Mouse (Mus musculus): Measurements from ENCODE around the gene Slc22a29. TPM values are rescaled to one million over a fixed set of nuclear protein-coding genes. Genes with fewer than 3 reads are reported as not detected.
"Not testable (repeated sequence)": the region's sequence is repeated elsewhere in the genome, so short reads cannot be mapped to it uniquely, and the experiment has no call there.

The Slc22a29 gene
- polyA plus RNA-seq (2014; fragmentation: Nextera tagmentation; extraction: Ambion mirVana) = not detected in 2 replicates

DNA sequence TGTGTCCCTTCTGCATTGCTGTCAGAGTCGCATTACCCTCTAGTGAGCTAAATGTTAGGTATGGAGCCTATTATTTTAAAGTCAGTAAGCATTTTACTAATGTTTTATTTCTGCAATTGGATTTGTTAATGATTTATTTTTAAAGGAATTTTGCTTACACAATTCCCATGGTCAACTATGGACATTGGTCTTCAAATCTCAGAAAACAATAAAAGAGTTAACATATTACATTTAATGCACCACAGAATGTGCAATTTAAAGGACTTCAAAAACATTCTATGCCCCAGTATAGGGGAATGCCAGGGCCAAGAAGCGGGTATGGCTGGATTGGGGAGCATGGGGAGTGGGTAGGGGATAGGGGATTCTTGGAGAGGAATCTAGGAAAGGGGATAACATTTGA is at the start of gene Slc22a29:
Slc22a29 (minus strand) TSS at position 101 of the 400 bp plus-strand sequence.
- Histone ChIP-seq H3K4me1 (replicated peaks; ENCODE audit: control insufficient read depth, insufficient read depth, low read length) (no peaks in the 10 kb centered on the region), H3K9me3 (ENCODE audit: control insufficient read depth, low read length) (no peaks in the 10 kb centered on the region), H3K4me3 (ENCODE audit: low read depth, low read length) (no peak within 1 kb of the TSS), H3K27ac (ENCODE audit: low read depth, low read length) (no peak within 1 kb of the TSS), H3K4me2 (no peak within 1 kb of the TSS), H3K9ac (ENCODE audit: low read depth, low read length) (no peak within 1 kb of the TSS), H3K27me3 (replicated peaks; ENCODE audit: control insufficient read depth, insufficient read depth, low read length) (no peaks in the 10 kb centered on the region), H3K36me3 (ENCODE audit: control insufficient read depth, insufficient read depth, low read length) (no peaks in the 10 kb centered on the region)
- WGBS = 69% methylated on average over 2 of the region's 2 CpGs
- ATAC-seq (replicated peaks; ENCODE audit: low FRiP score) (no peak), DNase-seq (ENCODE audit: low spot score) (no peak)

DNA sequence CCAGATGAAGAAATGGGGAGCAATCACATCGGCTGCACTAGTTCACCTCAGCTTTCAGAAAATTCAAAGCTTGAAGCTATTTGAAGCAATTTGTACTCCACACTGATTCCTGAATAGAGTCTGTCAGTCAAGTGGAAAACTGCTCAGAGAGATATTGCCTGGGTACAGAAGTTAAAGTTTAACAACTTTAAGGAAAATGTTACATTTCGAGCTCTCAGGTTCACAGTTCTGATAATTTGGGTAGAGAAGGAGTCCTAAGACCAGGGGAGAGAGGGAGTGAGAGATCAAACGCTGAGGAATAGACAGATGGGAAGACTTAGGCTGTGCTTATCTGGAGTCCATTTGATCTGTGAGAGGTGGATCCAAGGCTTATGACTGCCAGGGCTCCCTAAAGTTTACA is 46.6 kb upstream of the Slc22a29 start:
- Histone ChIP-seq H3K9me3 (ENCODE audit: control insufficient read depth, low read length) (no peaks in the 10 kb centered on the region), H3K9ac (ENCODE audit: low read depth, low read length) (no peak overlapping the region), H3K27me3 (replicated peaks; ENCODE audit: control insufficient read depth, insufficient read depth, low read length) (no peaks in the 10 kb centered on the region), H3K36me3 (ENCODE audit: control insufficient read depth, insufficient read depth, low read length) (no peaks in the 10 kb centered on the region), H3K4me3 (ENCODE audit: low read depth, low read length) (no peak overlapping the region), H3K27ac (ENCODE audit: low read depth, low read length) (no peak overlapping the region), H3K4me1 (replicated peaks; ENCODE audit: control insufficient read depth, insufficient read depth, low read length) (no peaks in the 10 kb centered on the region), H3K4me2 (no peak overlapping the region)
- 60% methylated on average over 3 of the region's 3 CpGs for WGBS
- no peak for DNase-seq (ENCODE audit: low spot score)
- no peak for ATAC-seq (replicated peaks; ENCODE audit: low FRiP score)

DNA sequence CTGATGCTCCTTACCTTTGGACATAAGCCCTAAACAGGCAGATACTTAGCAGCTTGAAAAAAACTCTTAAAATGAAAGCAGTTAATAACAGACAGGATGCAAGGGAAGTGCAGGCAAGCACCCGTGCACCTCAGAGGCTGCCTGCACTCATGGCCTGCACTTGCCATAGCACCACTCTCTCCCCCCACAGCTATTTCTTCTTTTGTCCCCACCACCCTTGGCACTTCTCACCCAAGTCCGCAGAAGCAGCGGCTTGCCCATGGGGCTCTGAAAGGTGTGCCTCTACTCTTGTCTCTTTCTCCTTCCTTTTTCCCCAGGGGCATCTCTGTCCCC is 34.0 kb upstream of the Slc22a29 start:
- no peaks in the 10 kb centered on the region for H3K4me1 ChIP-seq (replicated peaks; ENCODE audit: control insufficient read depth, insufficient read depth, low read length)
- 17% methylated on average over 3 of the region's 3 CpGs for WGBS
- ATAC-seq (replicated peaks; ENCODE audit: low FRiP score) = peak; percentile 34; the same call in 1 of the 2 replicates
- no peaks in the 10 kb centered on the region for H3K36me3 ChIP-seq (ENCODE audit: control insufficient read depth, insufficient read depth, low read length)
- H3K4me2 ChIP-seq = peak overlapping the region; percentile 68
- no peaks in the 10 kb centered on the region for H3K9me3 ChIP-seq (ENCODE audit: control insufficient read depth, low read length)
- H3K27ac ChIP-seq (ENCODE audit: low read depth, low read length) = peak overlapping the region; percentile 61; the same call in 1 of the 2 replicates
- peak overlapping the region; percentile 64 for H3K9ac ChIP-seq (ENCODE audit: low read depth, low read length)
- no peaks in the 10 kb centered on the region for H3K27me3 ChIP-seq (replicated peaks; ENCODE audit: control insufficient read depth, insufficient read depth, low read length)
- peak; percentile 32 for DNase-seq (ENCODE audit: low spot score)
- peak overlapping the region; percentile 59 for H3K4me3 ChIP-seq (ENCODE audit: low read depth, low read length)

- no peaks in the 10 kb centered on the region for H3K4me1 ChIP-seq (replicated peaks; ENCODE audit: control insufficient read depth, insufficient read depth, low read length)
- no peaks in the 10 kb centered on the region for H3K27me3 ChIP-seq (replicated peaks; ENCODE audit: control insufficient read depth, insufficient read depth, low read length)
- H3K4me3 ChIP-seq (ENCODE audit: low read depth, low read length) = peak overlapping the region; percentile 59
- 4% methylated on average over 39 of the region's 58 CpGs for WGBS
- H3K9ac ChIP-seq (ENCODE audit: low read depth, low read length) = peak overlapping the region; percentile 64
- DNase-seq (ENCODE audit: low spot score) (peak; percentile 49), ATAC-seq (replicated peaks; ENCODE audit: low FRiP score) (peak; percentile 95)
- no peaks in the 10 kb centered on the region for H3K9me3 ChIP-seq (ENCODE audit: control insufficient read depth, low read length)
- H3K4me2 ChIP-seq = peak overlapping the region; percentile 68
- peak overlapping the region; percentile 61; the same call in 1 of the 2 replicates for H3K27ac ChIP-seq (ENCODE audit: low read depth, low read length)
- H3K36me3 ChIP-seq (ENCODE audit: control insufficient read depth, insufficient read depth, low read length) = no peaks in the 10 kb centered on the region
Observed at GRCm38 (mm10) chr19:8251896-8252704, 33.4 kb upstream of the Slc22a29 start.

GRCm38 (mm10) chr19:8228916-8229315 is 10.2 kb upstream of the Slc22a29 start:
- ATAC-seq (replicated peaks; ENCODE audit: low FRiP score) (no peak), DNase-seq (ENCODE audit: low spot score) (no peak)
- Histone ChIP-seq H3K4me3 (ENCODE audit: low read depth, low read length) (no peak overlapping the region), H3K27me3 (replicated peaks; ENCODE audit: control insufficient read depth, insufficient read depth, low read length) (no peaks in the 10 kb centered on the region), H3K9me3 (ENCODE audit: control insufficient read depth, low read length) (no peaks in the 10 kb centered on the region), H3K27ac (ENCODE audit: low read depth, low read length) (no peak overlapping the region), H3K4me2 (no peak overlapping the region), H3K36me3 (ENCODE audit: control insufficient read depth, insufficient read depth, low read length) (no peaks in the 10 kb centered on the region), H3K9ac (ENCODE audit: low read depth, low read length) (no peak overlapping the region), H3K4me1 (replicated peaks; ENCODE audit: control insufficient read depth, insufficient read depth, low read length) (no peaks in the 10 kb centered on the region)

DNA sequence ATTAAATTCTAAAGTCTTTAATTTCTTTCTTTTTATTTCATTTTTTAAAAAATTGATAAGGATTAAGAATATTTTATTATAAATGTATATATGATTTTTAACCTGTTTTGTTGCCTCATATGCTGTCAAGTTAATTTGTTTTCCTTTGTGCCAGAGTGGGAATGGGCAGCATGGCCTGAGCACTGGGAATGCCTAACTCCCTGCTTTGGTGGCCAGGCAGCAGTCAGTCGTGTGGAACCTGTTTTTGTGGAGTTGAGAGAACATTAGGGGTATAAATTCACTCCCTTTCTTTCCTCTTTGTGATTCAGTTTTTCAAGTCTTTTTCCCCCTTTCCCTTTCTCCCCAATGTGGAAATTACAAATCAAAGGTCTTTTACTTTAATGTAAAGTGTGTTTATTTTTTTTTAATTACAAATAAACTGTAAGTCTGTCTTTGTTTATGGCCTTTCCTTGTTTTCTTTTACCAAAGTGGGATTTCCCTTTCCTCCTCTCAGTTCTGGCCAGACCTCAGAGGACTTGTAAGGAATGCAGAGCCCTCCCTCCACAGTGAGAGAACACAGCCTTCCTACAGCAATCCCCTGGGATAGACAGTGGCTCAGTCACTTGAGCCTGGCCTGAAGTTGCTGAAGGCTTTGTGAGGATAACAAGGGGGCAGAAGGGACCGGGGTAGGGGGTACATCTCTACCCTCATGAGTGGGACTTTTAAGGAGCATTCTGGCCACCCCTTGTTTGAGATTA is 69.7 kb downstream of the Slc22a29 start:
- Histone ChIP-seq H3K27me3 (replicated peaks; ENCODE audit: control insufficient read depth, insufficient read depth, low read length) (no peaks in the 10 kb centered on the region), H3K9ac (ENCODE audit: low read depth, low read length) (no peak overlapping the region), H3K4me2 (no peak overlapping the region), H3K4me3 (ENCODE audit: low read depth, low read length) (no peak overlapping the region), H3K9me3 (ENCODE audit: control insufficient read depth, low read length) (peaks cover 11% of the 10 kb centered on the region), H3K4me1 (replicated peaks; ENCODE audit: control insufficient read depth, insufficient read depth, low read length) (no peaks in the 10 kb centered on the region), H3K27ac (ENCODE audit: low read depth, low read length) (no peak overlapping the region), H3K36me3 (ENCODE audit: control insufficient read depth, insufficient read depth, low read length) (no peaks in the 10 kb centered on the region)
- no peak for ATAC-seq (replicated peaks; ENCODE audit: low FRiP score)
- DNase-seq (ENCODE audit: low spot score) = no peak
- WGBS = 50% methylated on average over 2 of the region's 2 CpGs

DNA sequence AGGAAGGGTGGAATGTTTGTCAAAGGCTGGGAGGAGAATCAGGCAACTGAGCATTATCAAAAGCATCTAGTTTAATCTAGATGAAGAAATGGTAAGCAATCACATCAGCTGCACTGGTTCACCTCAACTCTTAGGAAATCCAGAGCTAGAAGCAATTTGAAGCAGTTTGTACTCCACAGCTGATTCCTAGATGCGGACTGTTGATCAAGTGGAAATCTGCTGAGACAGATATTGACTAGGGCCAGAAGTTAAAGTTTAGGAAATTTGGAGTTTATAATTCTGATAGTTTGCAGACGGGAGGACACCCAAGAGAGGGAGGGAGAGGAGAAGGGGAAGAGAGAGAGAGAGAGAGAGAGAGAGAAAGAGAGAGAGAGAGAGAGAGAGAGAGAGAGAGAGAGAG is 76.0 kb downstream of the Slc22a29 start:
- ATAC-seq (replicated peaks; ENCODE audit: low FRiP score); H3K27ac ChIP-seq (ENCODE audit: low read depth, low read length); H3K4me1 ChIP-seq (replicated peaks; ENCODE audit: control insufficient read depth, insufficient read depth, low read length); H3K27me3 ChIP-seq (replicated peaks; ENCODE audit: control insufficient read depth, insufficient read depth, low read length); H3K4me3 ChIP-seq (ENCODE audit: low read depth, low read length); H3K36me3 ChIP-seq (ENCODE audit: control insufficient read depth, insufficient read depth, low read length); DNase-seq (ENCODE audit: low spot score); H3K9ac ChIP-seq (ENCODE audit: low read depth, low read length); H3K4me2 ChIP-seq; H3K9me3 ChIP-seq (ENCODE audit: control insufficient read depth, low read length): not testable (repeated sequence)
- WGBS = 61% methylated on average over 2 of the region's 2 CpGs

DNA sequence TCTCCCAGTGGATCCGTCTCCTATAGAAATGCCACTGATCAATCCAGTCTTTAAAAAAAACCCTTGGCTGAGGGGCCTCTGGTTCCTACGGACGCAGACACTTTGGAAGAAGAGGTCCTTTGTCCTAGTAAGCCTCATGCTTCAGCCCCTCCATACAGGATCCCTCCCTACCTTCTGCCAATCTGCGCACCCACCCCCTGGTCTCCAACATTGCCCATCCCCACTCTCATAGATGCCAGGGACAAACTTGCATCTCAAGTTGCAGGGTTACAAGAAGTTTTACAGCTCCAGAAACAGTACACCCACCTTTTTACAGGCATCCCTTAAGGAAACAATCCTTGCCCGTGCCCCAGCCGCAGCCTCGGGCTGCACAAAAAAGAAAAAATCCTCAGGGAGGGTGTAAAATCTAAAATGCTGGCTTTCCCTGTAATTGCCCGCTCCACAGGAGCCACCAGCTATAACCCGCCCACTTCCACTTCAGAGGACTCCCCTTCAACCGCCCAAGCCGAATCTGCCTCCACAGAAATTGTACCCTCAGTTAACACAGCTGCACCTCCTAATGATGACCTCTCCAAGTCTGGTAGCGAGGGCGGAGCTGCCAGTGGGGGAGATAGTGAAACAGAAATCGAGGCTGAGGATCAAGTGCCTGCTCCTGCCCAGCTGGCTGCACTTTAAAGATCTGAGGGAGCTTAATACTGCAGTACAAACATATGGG is 84.4 kb downstream of the Slc22a29 start:
- H3K36me3 ChIP-seq (ENCODE audit: control insufficient read depth, insufficient read depth, low read length); H3K27me3 ChIP-seq (replicated peaks; ENCODE audit: control insufficient read depth, insufficient read depth, low read length); H3K4me2 ChIP-seq; ATAC-seq (replicated peaks; ENCODE audit: low FRiP score); H3K27ac ChIP-seq (ENCODE audit: low read depth, low read length); H3K4me3 ChIP-seq (ENCODE audit: low read depth, low read length); H3K9ac ChIP-seq (ENCODE audit: low read depth, low read length); H3K9me3 ChIP-seq (ENCODE audit: control insufficient read depth, low read length); DNase-seq (ENCODE audit: low spot score); H3K4me1 ChIP-seq (replicated peaks; ENCODE audit: control insufficient read depth, insufficient read depth, low read length): not testable (repeated sequence)
- WGBS = 60% methylated on average over 14 of the region's 14 CpGs
